Mouse (Mus musculus) myocyte (in vitro differentiated cells): ENCODE measurements around the gene Timm9.

Experiments used
- CEBPB ChIP-seq: IDR thresholded peaks from 2 replicates; pipeline ENCODE4 v1.6.1; 2011; ENCODE audit warnings: mild to moderate bottlenecking, moderate library complexity; ENCODE audit not compliant: poor library complexity, insufficient read depth, severe bottlenecking
- E2F4 ChIP-seq: IDR thresholded peaks from one replicate; pipeline ENCODE4 v1.6.1; 2011; ENCODE audit warnings: mild to moderate bottlenecking, control low read depth, moderate library complexity; ENCODE audit not compliant: insufficient read depth
- MAX ChIP-seq: IDR thresholded peaks from one replicate; pipeline ENCODE4 v1.6.1; 2011; ENCODE audit warnings: low read depth, mild to moderate bottlenecking, control low read depth
- MYOD1 ChIP-seq, 3 experiments: IDR thresholded peaks; one replicate each; pipeline ENCODE4 v1.6.1; 2011; ENCODE audit warnings: control low read depth in 2 of 3, low read depth in 2 of 3, mild to moderate bottlenecking in 2 of 3, moderate library complexity in 1 of 3; ENCODE audit not compliant: insufficient read length in 2 of 3, control insufficient read depth in 1 of 3
- MYOG ChIP-seq, 3 experiments: IDR thresholded peaks; one replicate each; pipeline ENCODE4 v1.6.1; 2011; ENCODE audit warnings: control low read depth in 2 of 3, low read depth in 2 of 3, mild to moderate bottlenecking in 2 of 3; ENCODE audit not compliant: insufficient read length in 2 of 3, control insufficient read depth in 1 of 3, insufficient read depth in 1 of 3
- POLR2A ChIP-seq: IDR thresholded peaks from one replicate; pipeline ENCODE4 v1.6.1; 2011; ENCODE audit warnings: low read depth, mild to moderate bottlenecking, control low read depth, moderate library complexity; ENCODE audit not compliant: insufficient read length
- POLR2AphosphoS2 ChIP-seq: IDR thresholded peaks from one replicate; pipeline ENCODE4 v1.6.1; 2011; ENCODE audit warnings: low read depth, control low read depth; ENCODE audit not compliant: insufficient read length
- REST ChIP-seq: IDR thresholded peaks from one replicate; pipeline ENCODE4 v1.6.1; 2011; ENCODE audit warnings: mild to moderate bottlenecking, control low read depth, moderate library complexity; ENCODE audit not compliant: insufficient read depth, insufficient read length
- SRF ChIP-seq: IDR thresholded peaks from one replicate; pipeline ENCODE4 v1.6.1; 2011; ENCODE audit warnings: low read depth; ENCODE audit not compliant: control insufficient read depth, insufficient read length
- TCF12 ChIP-seq: IDR thresholded peaks from one replicate; pipeline ENCODE4 v1.6.1; 2011; ENCODE audit warnings: mild to moderate bottlenecking, control low read depth; ENCODE audit not compliant: poor library complexity, insufficient read depth, severe bottlenecking
- TCF3 ChIP-seq: IDR thresholded peaks from one replicate; pipeline ENCODE4 v1.6.1; 2011; ENCODE audit warnings: low read depth, control low read depth; ENCODE audit not compliant: insufficient read length
- USF1 ChIP-seq: IDR thresholded peaks from one replicate; pipeline ENCODE4 v1.6.1; 2011; ENCODE audit warnings: low read depth, mild to moderate bottlenecking, control low read depth, moderate library complexity

DNA sequence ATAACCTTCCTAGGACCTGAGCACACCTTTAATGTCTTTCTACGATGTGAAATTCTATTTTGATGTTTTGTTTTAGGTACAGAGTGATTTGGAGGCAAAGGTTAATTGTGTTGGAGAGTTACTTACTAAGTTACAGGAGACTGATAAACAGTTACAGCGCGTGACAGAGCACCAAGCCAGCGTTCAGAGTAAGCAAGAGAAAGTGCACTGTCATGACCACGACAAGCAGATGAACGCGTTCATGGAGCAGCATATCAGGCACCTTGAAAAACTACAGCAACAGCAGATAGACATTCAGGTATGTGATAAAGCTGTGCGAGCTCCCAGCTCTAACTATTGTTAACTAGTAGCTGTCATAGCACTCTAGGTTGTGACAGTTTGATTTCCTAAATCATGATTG lies 13.7 kb upstream of the Timm9 start:
- TF ChIP-seq POLR2A (no peak), MYOG (IDR thresholded peaks at IDR 0.05; ENCODE audit: control insufficient read depth in 1 of 3, insufficient read depth in 1 of 3, insufficient read length in 2 of 3, low read depth in 2 of 3) (no peak), USF1 (no peak), MAX (no peak), TCF12 (no peak), E2F4 (no peak), TCF3 (no peak), POLR2AphosphoS2 (no peak), CEBPB (no peak), MYOD1 (IDR thresholded peaks at IDR 0.05; ENCODE audit: control insufficient read depth in 1 of 3, insufficient read length in 2 of 3, low read depth in 2 of 3) (no peak), SRF (no peak), REST (no peak)
